Mouse (Mus musculus): ENCODE measurements around the gene Rad51b. TPM values are rescaled to one million over a fixed set of nuclear protein-coding genes. Genes with fewer than 3 reads are reported as not detected.
A peak's percentile ranks its signal among the peaks of the same experiment; 100 is the strongest.

The Rad51b gene
- polyA plus RNA-seq, 1 experiment from 2014 or later = 7.6 TPM

- Histone ChIP-seq H3K4me3 (no peak overlapping the region), H3K27me3 (no peaks in the 10 kb centered on the region), H3K9ac (replicated peaks) (no peak overlapping the region), H3K4me2 (replicated peaks) (no peak overlapping the region), H3K36me3 (no peaks in the 10 kb centered on the region), H3K9me3 (no peaks in the 10 kb centered on the region), H3K4me1 (peaks cover 5% of the 10 kb centered on the region; the same call in 1 of the 2 replicates), H3K27ac (replicated peaks) (no peak overlapping the region)
- WGBS = 87% methylated on average over 5 of the region's 5 CpGs
- no peak for ATAC-seq (ENCODE audit: low FRiP score, low read depth)
Measured at GRCm38 (mm10) chr12:79357631-79358030, 60.5 kb downstream of the Rad51b start.

GRCm38 (mm10) chr12:79358613-79359218 is 61.6 kb downstream of the Rad51b start:
- Histone ChIP-seq H3K36me3 (no peaks in the 10 kb centered on the region), H3K9me3 (no peaks in the 10 kb centered on the region), H3K27ac (replicated peaks) (no peak overlapping the region), H3K9ac (replicated peaks) (no peak overlapping the region), H3K4me2 (replicated peaks) (no peak overlapping the region), H3K4me1 (no peaks in the 10 kb centered on the region), H3K4me3 (no peak overlapping the region), H3K27me3 (no peaks in the 10 kb centered on the region)
- peak; percentile 71 for ATAC-seq (ENCODE audit: low FRiP score, low read depth)
- WGBS = 14% methylated on average over 10 of the region's 10 CpGs

GRCm38 (mm10) chr12:79359404-79359803 is 62.3 kb downstream of the Rad51b start:
- no peak overlapping the region for H3K27ac ChIP-seq (replicated peaks)
- H3K9me3 ChIP-seq = no peaks in the 10 kb centered on the region
- WGBS = 92% methylated on average over 2 of the region's 2 CpGs
- H3K27me3 ChIP-seq = no peaks in the 10 kb centered on the region
- no peak overlapping the region for H3K9ac ChIP-seq (replicated peaks)
- no peaks in the 10 kb centered on the region for H3K36me3 ChIP-seq
- H3K4me1 ChIP-seq = no peaks in the 10 kb centered on the region
- no peak overlapping the region for H3K4me2 ChIP-seq (replicated peaks)
- H3K4me3 ChIP-seq = no peak overlapping the region
- ATAC-seq (ENCODE audit: low FRiP score, low read depth) = no peak

GRCm38 (mm10) chr12:79362219-79362618 is 65.1 kb downstream of the Rad51b start:
- Histone ChIP-seq H3K27ac (replicated peaks) (0 out of 2 replicates have a peak overlapping the region, but pooled peaks have one; percentile 15), H3K4me3 (no peak overlapping the region), H3K4me1 (no peaks in the 10 kb centered on the region), H3K27me3 (no peaks in the 10 kb centered on the region), H3K9ac (replicated peaks) (no peak overlapping the region), H3K9me3 (no peaks in the 10 kb centered on the region), H3K4me2 (replicated peaks) (no peak overlapping the region), H3K36me3 (no peaks in the 10 kb centered on the region)
- ATAC-seq (ENCODE audit: low FRiP score, low read depth) = no peak
- 63% methylated on average over 1 of the region's 1 CpGs for WGBS

GRCm38 (mm10) chr12:79364284-79364683 is 67.2 kb downstream of the Rad51b start:
- H3K27ac ChIP-seq (replicated peaks) = no peak overlapping the region
- H3K4me1 ChIP-seq = no peaks in the 10 kb centered on the region
- H3K4me2 ChIP-seq (replicated peaks) = no peak overlapping the region
- ATAC-seq (ENCODE audit: low FRiP score, low read depth) = no peak
- H3K27me3 ChIP-seq = no peaks in the 10 kb centered on the region
- H3K9me3 ChIP-seq = no peaks in the 10 kb centered on the region
- H3K9ac ChIP-seq (replicated peaks) = no peak overlapping the region
- H3K36me3 ChIP-seq = no peaks in the 10 kb centered on the region
- no peak overlapping the region for H3K4me3 ChIP-seq
- 91% methylated on average over 2 of the region's 2 CpGs for WGBS

GRCm38 (mm10) chr12:79368818-79369217 is 71.7 kb downstream of the Rad51b start:
- no peak overlapping the region for H3K27ac ChIP-seq (replicated peaks)
- H3K36me3 ChIP-seq = no peaks in the 10 kb centered on the region
- H3K27me3 ChIP-seq = no peaks in the 10 kb centered on the region
- no peak overlapping the region for H3K4me3 ChIP-seq
- H3K9me3 ChIP-seq = no peaks in the 10 kb centered on the region
- H3K4me2 ChIP-seq (replicated peaks) = no peak overlapping the region
- no peak overlapping the region for H3K9ac ChIP-seq (replicated peaks)
- no peaks in the 10 kb centered on the region for H3K4me1 ChIP-seq
- 93% methylated on average over 3 of the region's 3 CpGs for WGBS
- ATAC-seq (ENCODE audit: low FRiP score, low read depth) = no peak

- H3K27ac ChIP-seq (replicated peaks) = no peak overlapping the region
- 88% methylated on average over 7 of the region's 7 CpGs for WGBS
- ATAC-seq (ENCODE audit: low FRiP score, low read depth) = no peak
Measured at GRCm38 (mm10) chr12:79369512-79370165, 72.6 kb downstream of the Rad51b start.

GRCm38 (mm10) chr12:79372697-79373096 is 75.6 kb downstream of the Rad51b start:
- Histone ChIP-seq H3K9me3 (no peaks in the 10 kb centered on the region), H3K27me3 (no peaks in the 10 kb centered on the region), H3K4me3 (no peak overlapping the region), H3K36me3 (no peaks in the 10 kb centered on the region), H3K9ac (replicated peaks) (no peak overlapping the region), H3K4me1 (no peaks in the 10 kb centered on the region), H3K4me2 (replicated peaks) (no peak overlapping the region), H3K27ac (replicated peaks) (no peak overlapping the region)
- no peak for ATAC-seq (ENCODE audit: low FRiP score, low read depth)
- WGBS = 85% methylated on average over 5 of the region's 5 CpGs

More at GRCm38 (mm10) chr12:79369512-79370165, 72.6 kb downstream of the Rad51b start:
- no peak overlapping the region for H3K4me2 ChIP-seq (replicated peaks)
- no peaks in the 10 kb centered on the region for H3K4me1 ChIP-seq
- H3K4me3 ChIP-seq = no peak overlapping the region
- no peaks in the 10 kb centered on the region for H3K9me3 ChIP-seq
- H3K36me3 ChIP-seq = no peaks in the 10 kb centered on the region
- H3K27me3 ChIP-seq = no peaks in the 10 kb centered on the region
- no peak overlapping the region for H3K9ac ChIP-seq (replicated peaks)

- Histone ChIP-seq H3K27me3 (no peaks in the 10 kb centered on the region), H3K27ac (replicated peaks) (no peak overlapping the region), H3K4me2 (replicated peaks) (no peak overlapping the region), H3K9ac (replicated peaks) (no peak overlapping the region), H3K36me3 (no peaks in the 10 kb centered on the region), H3K4me1 (peaks cover 2% of the 10 kb centered on the region; the same call in 1 of the 2 replicates), H3K4me3 (no peak overlapping the region), H3K9me3 (no peaks in the 10 kb centered on the region)
- 76% methylated on average over 1 of the region's 1 CpGs for WGBS
- no peak for ATAC-seq (ENCODE audit: low FRiP score, low read depth)
Measured at GRCm38 (mm10) chr12:79377378-79377777, 80.3 kb downstream of the Rad51b start.

GRCm38 (mm10) chr12:79377861-79378260 is 80.8 kb downstream of the Rad51b start:
- Histone ChIP-seq H3K27ac (replicated peaks) (no peak overlapping the region), H3K9me3 (no peaks in the 10 kb centered on the region), H3K9ac (replicated peaks) (no peak overlapping the region), H3K27me3 (no peaks in the 10 kb centered on the region), H3K36me3 (no peaks in the 10 kb centered on the region), H3K4me1 (peaks cover 4% of the 10 kb centered on the region; the same call in 1 of the 2 replicates), H3K4me2 (replicated peaks) (no peak overlapping the region), H3K4me3 (no peak overlapping the region)
- 76% methylated on average over 4 of the region's 4 CpGs for WGBS
- no peak for ATAC-seq (ENCODE audit: low FRiP score, low read depth)

GRCm38 (mm10) chr12:79380190-79380589 is 83.1 kb downstream of the Rad51b start:
- H3K4me3 ChIP-seq = no peak overlapping the region
- H3K9ac ChIP-seq (replicated peaks) = no peak overlapping the region
- 90% methylated on average over 1 of the region's 1 CpGs for WGBS
- H3K36me3 ChIP-seq = no peaks in the 10 kb centered on the region
- H3K4me1 ChIP-seq = peaks cover 6% of the 10 kb centered on the region; the same call in 1 of the 2 replicates
- H3K4me2 ChIP-seq (replicated peaks) = no peak overlapping the region
- ATAC-seq (ENCODE audit: low FRiP score, low read depth) = no peak
- no peaks in the 10 kb centered on the region for H3K9me3 ChIP-seq
- no peaks in the 10 kb centered on the region for H3K27me3 ChIP-seq
- no peak overlapping the region for H3K27ac ChIP-seq (replicated peaks)

GRCm38 (mm10) chr12:79381489-79381888 is 84.4 kb downstream of the Rad51b start:
- Histone ChIP-seq H3K36me3 (no peaks in the 10 kb centered on the region), H3K4me3 (no peak overlapping the region), H3K9me3 (no peaks in the 10 kb centered on the region), H3K27ac (replicated peaks) (no peak overlapping the region), H3K27me3 (no peaks in the 10 kb centered on the region), H3K4me1 (peaks cover 6% of the 10 kb centered on the region; the same call in 1 of the 2 replicates), H3K9ac (replicated peaks) (no peak overlapping the region), H3K4me2 (replicated peaks) (no peak overlapping the region)
- WGBS = 82% methylated on average over 3 of the region's 3 CpGs
- ATAC-seq (ENCODE audit: low FRiP score, low read depth) = no peak

Measured in midbrain, embryonic 12.5 days (tissue).